Mouse (Mus musculus) thymus, postnatal 0 days (tissue): ENCODE data around the gene Gabrr3. TPM values are rescaled to one million over a fixed set of nuclear protein-coding genes. Genes with fewer than 3 reads are reported as not detected.

Source experiments
- DNase-seq: peaks from one replicate; pipeline ENCODE4 v3.0.0-alpha.2; 2015; ENCODE audit warnings: low spot score
- polyA plus RNA-seq: library from polyadenylated mRNA; unstranded; fragments of >200 nt; fragmentation: Nextera tagmentation; extraction: Ambion mirVana; gene quantifications from 2 replicates; pipeline ENCODE4 v1.2.1, GENCODE M21; 2015

Gene Gabrr3
- not detected in 2 replicates for polyA plus RNA-seq

GRCm38 (mm10) chr16:59407032-59407431 is at the start of gene Gabrr3:
Gabrr3 (plus strand) TSS chr16:59407332.
- DNase-seq: no peak

GRCm38 (mm10) chr16:59363893-59364292 is 43.2 kb upstream of the Gabrr3 start, which contains the start of gene Olfr209:
Olfr209 (minus strand) TSS chr16:59363993.
- DNase-seq: no peak

GRCm38 (mm10) chr16:59393300-59393699 is 13.8 kb upstream of the Gabrr3 start:
- DNase-seq: no peak

DNA sequence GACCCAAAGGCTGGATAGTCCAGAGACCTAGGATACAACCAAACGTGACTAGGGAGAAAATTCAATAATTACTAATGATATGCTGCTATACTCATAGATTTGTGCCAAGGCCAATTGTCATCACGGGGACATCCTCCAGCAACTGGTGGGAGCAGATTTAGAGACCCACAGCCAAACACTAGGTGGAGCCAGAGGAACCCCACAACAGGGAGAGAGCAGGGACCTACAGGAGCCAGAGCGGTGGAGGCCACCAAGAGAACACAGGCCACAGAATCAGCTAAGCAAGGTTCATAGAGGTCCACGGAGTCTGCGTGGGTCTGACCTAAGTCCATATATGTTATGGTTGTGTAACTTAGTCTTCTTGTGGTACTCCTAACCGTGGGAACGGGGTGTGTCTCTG is 6.0 kb upstream of the Gabrr3 start:
- DNase-seq: peak; percentile 4

- DNase-seq: no peak
Observed at GRCm38 (mm10) chr16:59401985-59402384, 5.1 kb upstream of the Gabrr3 start.

- peak; percentile 46 for DNase-seq
Observed at GRCm38 (mm10) chr16:59403684-59404083, 3.4 kb upstream of the Gabrr3 start.

- no peak for DNase-seq
Observed at GRCm38 (mm10) chr16:59404798-59405197, 2.3 kb upstream of the Gabrr3 start.

GRCm38 (mm10) chr16:59409341-59409748 is 2.2 kb downstream of the Gabrr3 start:
- no peak for DNase-seq

DNA sequence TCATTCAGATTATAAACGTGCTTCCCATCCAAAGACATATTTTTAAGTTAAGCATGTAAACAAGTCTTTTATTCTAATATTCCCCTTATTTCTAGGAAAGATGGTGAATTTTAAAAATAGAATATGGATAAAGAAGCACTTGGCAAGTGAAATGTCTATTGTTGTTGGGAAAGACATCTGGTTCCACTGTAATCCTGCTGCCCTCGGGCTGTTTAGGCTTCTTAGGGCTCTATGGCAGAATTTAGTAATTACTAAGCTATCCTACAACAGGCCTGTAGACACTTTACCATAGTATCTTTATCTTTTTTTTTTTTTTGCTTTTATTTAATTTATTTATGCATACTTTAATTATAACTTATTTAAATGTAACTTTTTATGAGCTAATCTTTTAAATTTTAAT is 2.7 kb downstream of the Gabrr3 start:
- no peak for DNase-seq

- DNase-seq: no peak
Observed at GRCm38 (mm10) chr16:59413475-59413874, 6.3 kb downstream of the Gabrr3 start.

DNA sequence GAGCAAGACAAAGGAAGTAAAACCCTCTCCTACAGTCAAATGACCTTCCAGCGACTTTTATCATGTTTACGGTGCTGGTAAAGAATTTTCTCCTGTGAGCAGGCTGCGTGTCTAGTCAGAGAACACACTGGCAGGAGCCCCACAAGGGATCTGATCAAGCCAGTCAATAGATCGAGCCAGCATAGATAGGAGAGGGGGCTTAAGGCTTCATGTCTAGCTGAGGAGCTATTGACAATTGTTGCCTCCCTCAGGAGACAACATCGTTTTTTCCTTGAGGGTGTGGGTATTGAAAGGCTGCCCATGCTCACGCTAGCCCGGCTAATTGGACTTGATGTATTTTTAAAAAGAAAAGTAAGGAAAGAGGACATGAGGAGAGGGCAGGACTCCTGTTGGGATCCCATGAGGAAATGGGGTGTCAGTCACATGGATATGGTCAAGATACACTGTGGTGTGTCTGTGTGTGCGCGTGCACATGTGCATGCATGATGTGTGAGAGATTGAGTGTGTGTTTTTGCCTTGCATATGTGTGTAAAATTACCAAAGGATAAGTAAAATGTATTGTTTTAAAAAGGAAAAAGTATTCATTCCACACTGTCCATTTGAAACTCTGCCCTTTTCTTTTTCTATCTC is 13.2 kb downstream of the Gabrr3 start:
- no peak for DNase-seq

DNA sequence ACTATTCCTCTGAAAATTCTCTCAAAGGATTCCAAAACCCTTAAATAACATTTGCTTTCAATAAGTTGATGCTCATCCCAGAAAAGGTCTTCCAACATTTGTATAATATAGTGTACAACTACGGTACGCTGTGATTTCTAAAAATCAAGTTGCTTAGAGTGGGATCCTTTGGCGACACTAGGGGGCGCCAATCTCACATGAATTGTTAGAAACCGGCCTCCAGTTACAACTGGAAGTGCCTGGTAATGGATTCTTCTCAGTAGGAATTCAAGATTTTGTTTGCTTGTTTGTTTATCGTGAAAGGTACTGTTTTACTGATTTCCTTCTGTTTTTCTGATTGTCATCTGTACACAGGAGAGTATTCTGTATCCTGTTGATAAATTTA is 13.7 kb downstream of the Gabrr3 start:
- peak; percentile 68 for DNase-seq

GRCm38 (mm10) chr16:59421571-59422345 is 14.6 kb downstream of the Gabrr3 start:
- DNase-seq: no peak

- DNase-seq: no peak
Observed at GRCm38 (mm10) chr16:59427960-59428359, 20.8 kb downstream of the Gabrr3 start.

DNA sequence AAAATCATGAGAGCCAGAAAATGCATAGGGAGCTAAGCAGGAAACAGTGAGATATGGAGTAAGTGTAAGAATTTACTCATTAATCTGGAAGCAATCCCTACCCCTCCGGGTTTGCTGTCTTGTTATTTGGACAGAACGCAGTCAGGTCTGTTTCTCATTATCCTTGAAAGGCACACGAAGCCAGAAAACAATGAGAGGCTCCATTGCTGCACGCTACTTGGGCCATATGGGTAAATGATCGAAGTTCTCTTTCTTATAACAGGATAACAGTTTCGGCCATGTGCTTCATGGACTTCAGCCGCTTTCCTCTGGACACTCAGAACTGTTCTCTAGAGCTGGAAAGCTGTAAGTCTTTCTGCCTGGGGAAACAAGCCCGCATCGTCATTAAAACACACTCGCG is 26.0 kb downstream of the Gabrr3 start:
- DNase-seq: no peak

DNA sequence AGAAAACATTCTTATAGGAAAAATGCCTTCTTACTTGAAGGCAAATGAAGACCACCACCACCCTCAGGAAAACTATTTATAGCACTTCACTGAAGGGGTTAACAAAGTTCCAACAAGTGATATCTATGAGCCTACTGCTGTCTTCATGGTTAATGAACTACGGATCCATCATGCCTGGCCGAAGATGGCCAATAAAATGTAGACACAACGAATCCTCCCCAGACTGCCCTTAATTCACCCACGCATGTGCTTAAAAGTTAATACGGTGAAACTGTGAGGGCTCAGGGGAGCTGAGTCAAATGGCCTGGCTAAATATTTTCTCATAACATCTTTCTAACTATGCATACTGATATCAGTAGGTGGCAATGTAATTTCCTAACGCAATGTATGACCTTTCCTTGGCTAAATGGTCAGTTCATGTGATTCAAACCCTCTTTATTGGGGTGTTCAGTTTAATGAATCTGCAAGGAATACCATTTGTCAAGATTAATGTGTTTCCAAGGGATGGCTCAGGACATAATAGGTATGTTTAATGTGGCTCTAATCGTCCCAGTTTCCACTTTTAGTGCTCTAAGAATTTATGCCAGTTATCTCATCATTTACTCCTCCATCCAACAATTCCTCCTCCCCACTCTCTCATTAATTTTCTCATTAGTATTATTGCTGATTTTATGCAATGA is 37.9 kb downstream of the Gabrr3 start:
- DNase-seq: no peak

DNA sequence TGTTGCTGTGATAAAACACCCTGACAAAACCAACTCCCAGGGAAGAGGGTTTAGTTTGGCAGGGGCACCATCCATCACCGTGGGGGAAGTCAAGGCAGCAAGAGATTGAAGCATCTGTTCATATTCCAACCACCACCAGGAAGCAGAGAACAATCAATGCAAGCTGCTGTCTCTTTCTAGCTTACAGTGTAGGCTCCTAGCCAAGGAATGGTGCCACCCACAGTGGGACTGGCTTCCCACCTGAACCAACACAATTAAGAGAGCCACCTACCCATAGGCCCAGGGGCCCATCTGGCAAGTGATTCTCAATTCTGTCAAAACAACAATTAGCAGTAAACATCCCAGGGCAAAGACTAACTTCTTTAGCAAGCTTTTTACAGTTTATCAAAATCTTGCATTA is 41.0 kb downstream of the Gabrr3 start:
- DNase-seq: no peak

- no peak for DNase-seq
Observed at GRCm38 (mm10) chr16:59449092-59449491, 42.0 kb downstream of the Gabrr3 start.

DNA sequence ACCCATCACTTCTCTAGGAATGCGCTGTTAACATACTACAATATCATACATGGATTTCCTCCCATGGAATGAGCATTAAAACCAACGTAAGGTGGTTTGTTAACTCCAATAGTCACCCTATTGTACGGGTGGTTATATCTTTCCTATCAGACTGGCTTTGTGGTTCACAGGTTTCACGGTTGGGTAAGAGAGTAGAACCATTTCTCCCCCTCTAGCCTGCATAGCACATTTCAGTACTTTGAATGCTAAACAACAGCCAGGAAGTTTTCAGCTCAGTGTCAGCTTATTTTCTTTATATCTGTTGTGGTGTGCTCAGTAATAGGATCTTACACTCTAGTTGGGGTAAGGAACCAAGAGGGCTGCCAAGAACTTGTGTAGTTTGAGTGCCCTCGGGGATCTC is 44.7 kb downstream of the Gabrr3 start:
- no peak for DNase-seq

DNA sequence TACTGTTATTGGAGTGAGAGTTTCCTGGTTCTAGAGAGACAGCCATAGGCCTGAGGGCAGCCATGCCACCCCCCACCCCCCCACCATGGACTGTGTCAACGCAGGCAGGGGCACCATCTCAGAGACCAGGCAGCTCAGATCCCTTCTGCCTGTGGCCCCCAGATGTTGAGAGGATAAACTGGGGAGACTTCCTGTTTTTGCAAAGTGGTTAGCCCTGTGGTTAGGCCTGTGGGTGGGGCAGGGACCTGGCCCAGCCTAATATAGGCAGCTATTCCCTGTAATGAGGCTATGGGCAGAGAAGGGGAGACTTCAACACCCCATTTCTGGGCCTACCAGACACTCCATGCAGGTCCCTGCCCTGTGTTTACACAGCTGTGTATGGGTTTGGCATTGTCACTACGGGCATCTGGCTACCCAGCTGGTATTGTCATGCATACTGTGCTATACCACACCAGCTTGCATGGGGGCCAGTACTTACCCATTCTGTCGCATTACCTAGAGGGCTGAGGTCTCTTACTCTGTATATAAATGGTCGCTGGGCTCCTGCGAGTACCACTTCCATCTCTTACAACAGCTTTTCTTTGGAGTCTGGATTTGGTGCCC is 52.2 kb downstream of the Gabrr3 start:
- peak; percentile 15 for DNase-seq

- no peak for DNase-seq
Observed at GRCm38 (mm10) chr16:59463567-59463966, 56.4 kb downstream of the Gabrr3 start.

- DNase-seq: no peak
Observed at GRCm38 (mm10) chr16:59463973-59464372, 56.8 kb downstream of the Gabrr3 start.
